Mouse (Mus musculus) megakaryocyte, adult 5-6 weeks (primary cell): ENCODE data around the gene Ubr7. TPM values are rescaled to one million over a fixed set of nuclear protein-coding genes. Genes with fewer than 3 reads are reported as not detected.

Experiments used
- ATAC-seq: 2 replicates; pipeline ENCODE4 v1.8.0; 2016; ENCODE audit warnings: mild to moderate bottlenecking, inconsistent platforms; ENCODE audit not compliant: poor library complexity, severe bottlenecking
- total RNA-seq, 2 experiments: library from RNA; stranded (forward) in 1 of 2; stranded (reverse) in 1 of 2; fragments of 153-499, 151-499 nt in 1 of 2; fragments of 221-1000, 200-1000 nt in 1 of 2; gene quantifications; 2 replicates each; pipeline versions ENCODE4 v1.2.3 to v1.2.4; 2015 to 2017

Ubr7 gene
- 15.8 and 21.5 TPM in 2 replicates for total RNA-seq (2015)
- total RNA-seq (2017): 29.5 and 37.3 TPM in 2 replicates

DNA sequence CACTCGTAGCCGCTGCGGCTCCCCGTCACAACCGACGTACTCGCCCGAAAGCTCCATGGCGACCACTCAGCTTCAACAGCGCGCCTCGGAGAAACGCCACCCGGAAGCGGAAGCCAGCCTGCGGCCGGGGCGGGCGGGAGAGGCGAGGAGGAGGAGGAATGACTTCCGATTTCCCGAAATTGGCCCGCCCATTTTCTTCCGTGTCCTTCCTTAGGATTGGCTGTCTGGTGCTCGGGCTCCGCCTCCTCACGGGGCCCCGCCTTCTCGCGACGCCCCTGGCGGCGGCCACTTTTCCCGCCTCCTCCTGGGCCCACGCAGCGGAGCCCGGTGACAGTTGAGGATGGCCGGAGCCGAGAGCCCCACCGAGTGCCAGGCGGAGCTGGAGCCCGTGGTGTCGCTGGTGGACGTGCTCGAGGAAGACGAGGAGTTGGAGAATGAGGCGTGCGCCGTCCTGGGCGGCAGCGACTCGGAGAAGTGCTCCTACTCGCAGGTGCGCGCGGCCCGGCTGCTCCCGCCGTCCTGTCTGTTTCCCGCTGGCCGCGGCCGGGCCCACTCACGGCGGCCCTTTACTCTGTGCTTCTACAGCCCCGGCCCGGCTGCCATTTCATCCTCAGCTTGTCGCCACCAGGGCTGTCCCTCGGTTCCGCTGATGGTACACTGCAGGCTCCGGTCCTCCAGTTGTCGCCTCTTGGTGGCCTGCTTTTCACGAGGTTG lies at the start of gene Ubr7, which contains the start of the genes Gm28051 and Gon7:
TSS of gene Ubr7 (plus strand) at position 279 of the 714 bp plus-strand sequence.
TSS of gene Gm28051 (minus strand) at position 77 of the 714 bp plus-strand sequence.
TSS of gene Gon7 (minus strand) at position 115 of the 714 bp plus-strand sequence.
- peak; percentile 96 for ATAC-seq

- no peak for ATAC-seq
Measured at GRCm38 (mm10) chr12:102708220-102708619, 49.5 kb upstream of the Ubr7 start.

DNA sequence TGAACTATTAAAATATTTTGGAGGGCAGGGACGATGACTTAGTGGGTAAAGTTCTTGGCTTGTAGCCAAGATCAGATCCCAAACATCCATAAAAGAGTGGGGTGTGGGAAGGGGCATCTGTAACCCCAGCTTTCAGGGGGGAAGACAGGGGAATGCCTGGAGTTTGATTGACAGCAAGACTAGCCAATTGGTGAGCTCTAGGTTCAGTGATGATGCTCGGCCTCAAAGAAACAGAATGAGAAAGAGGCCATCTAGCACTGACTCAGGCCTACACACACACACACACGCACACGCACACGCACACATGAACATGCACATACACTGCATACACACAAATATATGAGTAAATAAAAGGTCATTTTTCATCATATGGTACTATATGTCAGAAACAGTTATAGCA lies 47.9 kb upstream of the Ubr7 start:
- no peak for ATAC-seq

DNA sequence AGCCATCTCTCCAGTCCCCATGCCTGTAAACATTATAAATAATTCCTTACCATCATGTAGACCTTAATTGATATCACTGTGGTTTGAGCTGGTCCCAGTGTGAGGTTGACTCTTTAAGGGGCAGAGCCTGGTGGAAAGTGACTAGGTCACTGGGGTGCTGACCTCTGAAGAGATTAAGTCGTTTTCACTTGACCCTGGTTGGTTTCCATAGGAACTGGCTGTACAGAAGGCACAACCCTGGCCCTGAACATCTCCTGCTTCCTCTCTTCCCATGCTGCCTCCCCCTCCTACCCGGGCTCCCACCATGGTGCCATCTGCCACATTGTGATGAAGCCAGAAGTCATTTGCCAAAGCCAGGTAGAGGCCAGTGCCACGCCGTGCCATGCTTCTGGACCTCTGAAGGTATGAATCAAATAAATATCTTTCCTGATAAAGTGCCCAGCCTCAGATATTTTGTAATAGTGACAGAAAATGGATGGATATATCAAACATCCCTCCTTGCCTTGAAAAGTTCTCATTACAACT lies 46.9 kb upstream of the Ubr7 start:
- ATAC-seq: no peak

GRCm38 (mm10) chr12:102713153-102713865 lies 44.5 kb upstream of the Ubr7 start:
- peak; percentile 68 for ATAC-seq

DNA sequence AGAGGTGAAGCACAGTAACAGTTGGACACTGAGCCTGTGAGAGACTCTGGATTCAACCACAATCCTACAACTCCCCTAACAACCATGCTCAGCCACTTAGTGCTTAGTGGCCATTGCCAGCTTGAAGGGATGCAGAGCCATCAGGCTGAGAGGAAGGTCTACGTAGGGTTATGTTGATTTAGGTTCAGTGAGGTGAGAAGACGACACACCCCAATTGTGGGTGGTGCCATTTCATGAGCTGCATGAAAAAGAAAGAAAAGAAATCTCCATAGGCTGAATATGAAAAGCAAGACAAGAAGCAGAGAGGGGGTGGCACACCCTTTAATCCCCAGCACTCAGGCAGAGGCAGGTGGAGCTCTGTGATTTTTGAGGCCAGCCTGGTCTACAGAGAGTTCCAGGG lies 43.7 kb upstream of the Ubr7 start:
- no peak for ATAC-seq

- ATAC-seq: no peak
Measured at GRCm38 (mm10) chr12:102714654-102715395, 42.9 kb upstream of the Ubr7 start.

- peak; percentile 86 for ATAC-seq
Measured at GRCm38 (mm10) chr12:102719552-102720315, 38.0 kb upstream of the Ubr7 start.

GRCm38 (mm10) chr12:102722451-102722850 lies 35.3 kb upstream of the Ubr7 start:
- ATAC-seq: no peak

- ATAC-seq: no peak
Measured at GRCm38 (mm10) chr12:102722966-102723365, 34.8 kb upstream of the Ubr7 start.

- ATAC-seq: no peak
Measured at GRCm38 (mm10) chr12:102723861-102724260, 33.9 kb upstream of the Ubr7 start.

- ATAC-seq: no peak
Measured at GRCm38 (mm10) chr12:102725146-102725545, 32.6 kb upstream of the Ubr7 start.

GRCm38 (mm10) chr12:102725761-102726175 lies 32.0 kb upstream of the Ubr7 start:
- ATAC-seq: no peak

- peak; percentile 83 for ATAC-seq
Measured at GRCm38 (mm10) chr12:102729855-102730797, 27.6 kb upstream of the Ubr7 start.

DNA sequence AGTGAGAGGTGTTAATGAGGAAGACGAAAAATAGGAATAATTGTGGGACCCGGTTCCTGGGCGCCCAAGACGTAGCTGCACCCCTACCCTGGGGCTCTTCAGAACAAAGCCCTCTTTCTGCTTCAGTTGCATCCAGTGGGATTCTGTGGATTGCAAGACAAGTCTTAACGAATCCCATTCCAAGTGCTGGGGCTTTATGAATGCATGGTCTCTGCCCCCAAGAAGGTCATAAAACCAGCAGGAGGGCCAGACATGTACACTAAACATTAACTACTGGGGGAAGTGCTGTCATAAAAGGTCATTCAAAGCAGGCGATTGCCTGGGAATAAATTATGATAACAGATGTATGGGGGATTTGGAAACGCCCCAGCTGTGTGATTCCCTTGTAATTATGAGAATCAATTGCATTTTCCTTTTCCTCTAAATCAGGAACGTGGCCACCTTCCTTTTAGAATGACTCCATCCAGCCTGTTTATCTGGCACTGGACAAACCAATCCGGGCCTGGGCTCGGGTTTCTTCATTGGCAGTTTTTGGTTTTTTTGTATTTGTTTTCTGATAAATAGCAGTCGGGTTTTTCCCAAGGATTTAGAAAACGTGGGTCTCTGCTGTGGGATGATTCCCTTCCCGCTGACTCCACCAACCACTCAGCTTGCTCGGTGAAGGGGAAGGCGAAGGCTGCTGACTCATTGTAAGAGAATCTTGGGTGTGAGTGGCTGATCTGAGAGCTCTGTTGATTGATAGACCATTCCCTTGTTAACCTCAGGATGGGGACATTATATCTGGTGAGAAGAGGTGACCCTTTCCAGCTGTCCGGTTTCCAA lies 26.8 kb upstream of the Ubr7 start:
- ATAC-seq: no peak

GRCm38 (mm10) chr12:102733381-102733780 lies 24.4 kb upstream of the Ubr7 start:
- peak; percentile 81 for ATAC-seq

DNA sequence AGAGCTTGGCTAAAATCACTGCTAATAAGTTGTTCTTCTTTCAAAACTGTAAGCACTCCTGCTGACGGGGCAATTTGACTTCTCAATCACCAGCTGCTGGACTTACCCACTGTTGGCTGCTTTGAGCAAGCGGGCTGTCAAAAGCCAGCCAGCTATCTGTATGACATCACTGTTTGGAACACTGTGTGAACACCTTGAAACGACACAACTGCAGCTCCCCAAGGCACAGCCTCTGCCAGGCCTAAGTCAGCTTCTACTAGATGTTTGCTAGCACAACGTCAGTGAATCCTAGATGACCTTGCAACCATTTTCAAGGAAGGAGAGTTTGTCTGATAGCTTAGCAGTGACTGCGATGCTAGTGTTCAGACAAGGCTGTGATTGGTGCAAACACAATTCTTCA lies 18.7 kb upstream of the Ubr7 start:
- no peak for ATAC-seq

- no peak for ATAC-seq
Measured at GRCm38 (mm10) chr12:102740285-102740684, 17.5 kb upstream of the Ubr7 start.
